Mouse (Mus musculus): ENCODE results near the gene Cdh13.
A peak's percentile ranks its signal among the peaks of the same experiment; 100 is the strongest.

Gene Cdh13

GRCm38 (mm10) chr8:118283600-118284111, at the start of gene Cdh13:
Gene Cdh13 (plus strand): TSS chr8:118283733.
- DNase-seq: peak; percentile 80

- DNase-seq: no peak
Observed at GRCm38 (mm10) chr8:118235626-118236025, 47.9 kb upstream of the Cdh13 start.

GRCm38 (mm10) chr8:118237150-118237620, 46.3 kb upstream of the Cdh13 start:
- peak; percentile 39 for DNase-seq

- no peak for DNase-seq
Observed at GRCm38 (mm10) chr8:118238156-118238555, 45.4 kb upstream of the Cdh13 start.

GRCm38 (mm10) chr8:118239186-118239585, 44.3 kb upstream of the Cdh13 start:
- DNase-seq: no peak

- DNase-seq: no peak
Observed at GRCm38 (mm10) chr8:118249319-118249718, 34.2 kb upstream of the Cdh13 start.

- no peak for DNase-seq
Observed at GRCm38 (mm10) chr8:118249923-118250322, 33.6 kb upstream of the Cdh13 start.

- DNase-seq: no peak
Observed at GRCm38 (mm10) chr8:118263117-118263516, 20.4 kb upstream of the Cdh13 start.

- peak; percentile 41 for DNase-seq
Observed at GRCm38 (mm10) chr8:118270751-118271402, 12.7 kb upstream of the Cdh13 start.

GRCm38 (mm10) chr8:118272493-118272892, 11.0 kb upstream of the Cdh13 start:
- DNase-seq: no peak

- no peak for DNase-seq
Observed at GRCm38 (mm10) chr8:118274243-118274642, 9.3 kb upstream of the Cdh13 start.

GRCm38 (mm10) chr8:118274688-118275087, 8.8 kb upstream of the Cdh13 start:
- peak; percentile 19 for DNase-seq

- no peak for DNase-seq
Observed at GRCm38 (mm10) chr8:118284112-118285029, 838 bp downstream of the Cdh13 start.

- no peak for DNase-seq
Observed at GRCm38 (mm10) chr8:118285596-118286281, 2.2 kb downstream of the Cdh13 start.

- no peak for DNase-seq
Observed at GRCm38 (mm10) chr8:118286282-118287180, 3.0 kb downstream of the Cdh13 start.

GRCm38 (mm10) chr8:118287496-118287895, 4.0 kb downstream of the Cdh13 start:
- DNase-seq: peak; percentile 27

- DNase-seq: no peak
Observed at GRCm38 (mm10) chr8:118288259-118288952, 4.9 kb downstream of the Cdh13 start.

GRCm38 (mm10) chr8:118289091-118289490, 5.6 kb downstream of the Cdh13 start:
- no peak for DNase-seq

- DNase-seq: no peak
Observed at GRCm38 (mm10) chr8:118289525-118289924, 6.0 kb downstream of the Cdh13 start.

- DNase-seq: no peak
Observed at GRCm38 (mm10) chr8:118290266-118290665, 6.7 kb downstream of the Cdh13 start.

GRCm38 (mm10) chr8:118296477-118296876, 12.9 kb downstream of the Cdh13 start:
- DNase-seq: no peak
